Mouse (Mus musculus) activated CD4-positive, CD25-positive, alpha-beta regulatory T cell (primary cell): ENCODE data around the gene Olfr1328. TPM values are rescaled to one million over a fixed set of nuclear protein-coding genes. Genes with fewer than 3 reads are reported as not detected.

Experiments used
- polyA plus RNA-seq, 2 experiments: library from polyadenylated mRNA; unstranded; fragments of 100-300 nt; shearing (Covaris generic); gene quantifications; one replicate each; pipeline ENCODE4 v1.2.1; 2017

Olfr1328 gene
- polyA plus RNA-seq, result under 1 TPM in 1 of 2 experiments, not detected in 1; 0.31 TPM

GRCm38 (mm10) chr4:118938512-118938911, at the start of gene Olfr1328:
Gene Olfr1328 (minus strand): TSS chr4:118938612.

GRCm38 (mm10) chr4:118961141-118961628, 22.8 kb upstream of the Olfr1328 start, which contains the start of gene Lao1:
Gene Lao1 (plus strand): TSS chr4:118961578.

GRCm38 (mm10) chr4:118917365-118917764, 21.0 kb downstream of the Olfr1328 start, which contains the start of gene Olfr1329:
Gene Olfr1329 (minus strand): TSS chr4:118917465.

GRCm38 (mm10) chr4:118888297-118888696, 50.1 kb downstream of the Olfr1328 start, which contains the start of gene Olfr1330:
Gene Olfr1330 (plus strand): TSS chr4:118888597.

Other genes starting within 250 kb of the Olfr1328 start
- gene Olfr1342, start 245.9 kb downstream of the Olfr1328 start, polyA plus RNA-seq, result under 1 TPM in 1 of 2 experiments, not detected in 1; 0.12 TPM
- gene Olfr1341, start 235.1 kb downstream of the Olfr1328 start, polyA plus RNA-seq, result under 1 TPM in 1 of 2 experiments, not detected in 1; 0.71 TPM
- gene Olfr1340, start 218.5 kb downstream of the Olfr1328 start, polyA plus RNA-seq, result under 1 TPM in 1 of 2 experiments, not detected in 1; 0.05 TPM
- gene Olfr1339, start 206.4 kb downstream of the Olfr1328 start, polyA plus RNA-seq, result under 1 TPM in 1 of 2 experiments, not detected in 1; 0.17 TPM
- under 1 TPM in 1 of 2 experiments, not detected in 1; 0.32 TPM for gene Olfr1338, start 179.9 kb downstream of the Olfr1328 start, polyA plus RNA-seq
- gene Olfr1337, start 156.0 kb downstream of the Olfr1328 start, polyA plus RNA-seq, result not detected
- gene Olfr1335, start 128.7 kb downstream of the Olfr1328 start, polyA plus RNA-seq, result under 1 TPM in 1 of 2 experiments, not detected in 1; 0.27 TPM
- gene Olfr1333, start 102.3 kb downstream of the Olfr1328 start, polyA plus RNA-seq, result not detected
- gene Olfr1331, start 74.0 kb downstream of the Olfr1328 start, polyA plus RNA-seq, result under 1 TPM in 1 of 2 experiments, not detected in 1; 0.36 TPM
- gene Olfr1330, start 50.0 kb downstream of the Olfr1328 start, polyA plus RNA-seq, result under 1 TPM in 1 of 2 experiments, not detected in 1; 0.82 TPM
- gene Olfr1329, start 21.1 kb downstream of the Olfr1328 start, polyA plus RNA-seq, result not detected
- not detected for gene Lao1, start 23.0 kb upstream of the Olfr1328 start, polyA plus RNA-seq
- 10 to 100 TPM; 39.4 to 47.3 TPM for gene Slc2a1, start 170.1 kb upstream of the Olfr1328 start, polyA plus RNA-seq
- 1 to 10 TPM; 1.4 to 2.5 TPM for gene Zfp691, start 235.6 kb upstream of the Olfr1328 start, polyA plus RNA-seq